Mouse (Mus musculus): ENCODE results near the gene Nckap1l.

Nckap1l gene

GRCm38 (mm10) chr15:103537822-103538213, 84.2 kb downstream of the Nckap1l start, which contains the start of gene Ppp1r1a:
TSS of gene Ppp1r1a (minus strand) at chr15:103538003.
- DNase-seq (ENCODE audit: low read depth, low spot score) = no peak

GRCm38 (mm10) chr15:103539259-103539658, 85.7 kb downstream of the Nckap1l start:
- DNase-seq (ENCODE audit: low read depth, low spot score) = no peak

GRCm38 (mm10) chr15:103540646-103541045, 87.1 kb downstream of the Nckap1l start:
- no peak for DNase-seq (ENCODE audit: low read depth, low spot score)

GRCm38 (mm10) chr15:103542526-103542925, 88.9 kb downstream of the Nckap1l start:
- DNase-seq (ENCODE audit: low read depth, low spot score) = no peak

GRCm38 (mm10) chr15:103547983-103548382, 94.4 kb downstream of the Nckap1l start:
- DNase-seq (ENCODE audit: low read depth, low spot score) = no peak

Data from brain, embryonic 18.5 days (tissue).